Mouse (Mus musculus) frontal cortex, postnatal 14 days (tissue): ENCODE results near the gene Elavl3.
A peak's percentile ranks its signal among the peaks of the same experiment; 100 is the strongest.

Experiments used
- DNase-seq, 2 experiments: peaks; one replicate each; pipeline ENCODE4 v3.0.0; 2022; ENCODE audit warnings: low spot score in 2 of 2

Gene Elavl3

GRCm38 (mm10) chr9:22004546-22004945 is 47.3 kb downstream of the Elavl3 start:
- no peak for DNase-seq

- peak in 1 of 2 experiments; percentile 61 for DNase-seq
Observed at GRCm38 (mm10) chr9:22003163-22003554, 48.7 kb downstream of the Elavl3 start.

GRCm38 (mm10) chr9:22002194-22003162 is 49.3 kb downstream of the Elavl3 start, which contains the start of the genes Ccdc151 and Prkcsh:
Gene Ccdc151 (minus strand): TSS chr9:22002634.
Gene Prkcsh (plus strand): TSS chr9:22002806.
- DNase-seq = peak; percentile 99 to 100

GRCm38 (mm10) chr9:22001633-22002032 is 50.2 kb downstream of the Elavl3 start:
- no peak for DNase-seq

GRCm38 (mm10) chr9:22000296-22000695 is 51.5 kb downstream of the Elavl3 start:
- DNase-seq = no peak

- DNase-seq = no peak
Observed at GRCm38 (mm10) chr9:21996178-21996867, 55.5 kb downstream of the Elavl3 start.

- no peak for DNase-seq
Observed at GRCm38 (mm10) chr9:21992227-21992626, 59.6 kb downstream of the Elavl3 start.

- DNase-seq = no peak
Observed at GRCm38 (mm10) chr9:21989230-21990110, 62.4 kb downstream of the Elavl3 start, which contains the start of gene Rgl3. Gene Rgl3 (minus strand): TSS chr9:21989446.

GRCm38 (mm10) chr9:21988421-21989101 is 63.3 kb downstream of the Elavl3 start:
- DNase-seq = no peak

- no peak for DNase-seq
Observed at GRCm38 (mm10) chr9:21987592-21988342, 64.1 kb downstream of the Elavl3 start.

- DNase-seq = no peak
Observed at GRCm38 (mm10) chr9:21983911-21984310, 67.9 kb downstream of the Elavl3 start.

GRCm38 (mm10) chr9:21978398-21979128 is 73.3 kb downstream of the Elavl3 start:
- DNase-seq = no peak

GRCm38 (mm10) chr9:21977972-21978371 is 73.9 kb downstream of the Elavl3 start:
- no peak for DNase-seq

- no peak for DNase-seq
Observed at GRCm38 (mm10) chr9:21977331-21977730, 74.5 kb downstream of the Elavl3 start.

GRCm38 (mm10) chr9:21976626-21977175 is 75.1 kb downstream of the Elavl3 start:
- DNase-seq = no peak

GRCm38 (mm10) chr9:21969304-21969703 is 82.5 kb downstream of the Elavl3 start:
- no peak for DNase-seq

GRCm38 (mm10) chr9:21968883-21969282 is 82.9 kb downstream of the Elavl3 start:
- no peak for DNase-seq
